In genomic region chr9:58345963-58346362, GRCm38 (mm10) we compare ENCODE assay signal across 50 mouse cellular contexts. TPM values are rescaled to one million over a fixed set of nuclear protein-coding genes. Genes with fewer than 3 reads are reported as not detected.
"Had no signal": no experiment of that assay in that cellular context is flagged by ENCODE, and none has a peak within 500 bp of the region (broad histone marks: within the 10 kb centered on the region; RNA-seq: fewer than 3 reads in every experiment).

No protein-coding gene starts in this region.

- DNase-seq: heart, postnatal 10 days; heart, postnatal 14 days; heart, postnatal 36 days; heart, postnatal 4 days; kidney, adult 11 months; kidney, adult 18-20 months; kidney, adult 2 months; kidney, adult 8-10 months; kidney, adult 9 months; kidney, postnatal 10 days; kidney, postnatal 14 days; kidney, postnatal 25 days; kidney, postnatal 36 days; layer of hippocampus, adult 9-11 months; layer of hippocampus, postnatal 36 days had no signal

- H3K27me3 ChIP-seq: heart, embryonic 15.5 days; hindbrain, embryonic 12.5 days; hindbrain, embryonic 13.5 days; hindbrain, embryonic 15.5 days; intestine, embryonic 15.5 days had no signal

- H3K9ac ChIP-seq: heart, embryonic 12.5 days; heart, embryonic 13.5 days; heart, embryonic 15.5 days; hindbrain, embryonic 12.5 days; hindbrain, embryonic 13.5 days; hindbrain, embryonic 14.5 days; hindbrain, embryonic 15.5 days; intestine, embryonic 15.5 days; kidney, embryonic 15.5 days had no signal

- H3K36me3 ChIP-seq: heart, embryonic 12.5 days; heart, embryonic 13.5 days; heart, embryonic 15.5 days; hindbrain, embryonic 10.5 days; hindbrain, embryonic 12.5 days; hindbrain, embryonic 13.5 days; hindbrain, embryonic 15.5 days; intestine, embryonic 15.5 days; kidney, embryonic 15.5 days had no signal

- H3K9me3 ChIP-seq: heart, embryonic 12.5 days; heart, embryonic 13.5 days; heart, embryonic 15.5 days; hindbrain, embryonic 10.5 days; hindbrain, embryonic 12.5 days; hindbrain, embryonic 13.5 days; hindbrain, embryonic 15.5 days; intestine, embryonic 15.5 days; kidney, embryonic 15.5 days had no signal

- H3K4me1 ChIP-seq: intestine, embryonic 15.5 days had no signal

- H3K27ac ChIP-seq: heart, embryonic 13.5 days; heart, embryonic 15.5 days; hindbrain, embryonic 10.5 days; hindbrain, embryonic 12.5 days; hindbrain, embryonic 13.5 days; hindbrain, embryonic 14.5 days; hindbrain, embryonic 15.5 days; hindbrain, postnatal 0 days; intestine, embryonic 15.5 days; kidney, embryonic 15.5 days; kidney, postnatal 0 days; layer of hippocampus, adult 2 months; left cerebral cortex, adult 2 months had no signal

- H3K4me3 ChIP-seq: heart, embryonic 12.5 days; heart, embryonic 13.5 days; heart, embryonic 15.5 days; hindbrain, embryonic 10.5 days; hindbrain, embryonic 12.5 days; hindbrain, embryonic 13.5 days; hindbrain, embryonic 15.5 days; intestine, embryonic 15.5 days; kidney, embryonic 15.5 days; layer of hippocampus, adult 2 months; left cerebral cortex, adult 2 months had no signal

RNA-seq across cellular contexts. Expression of gene Tbc1d21, which starts 24.3 kb away (rescaled TPM):
- total RNA-seq: heart, postnatal 10 days; heart, postnatal 14 days; heart, postnatal 25 days; heart, postnatal 36 days; heart, postnatal 4 days; hematopoietic stem cell, adult 5-6 weeks; hindbrain, postnatal 0 days; layer of hippocampus, adult 18-20 months; layer of hippocampus, adult 2 months; layer of hippocampus, adult 8-10 months; layer of hippocampus, postnatal 10 days; layer of hippocampus, postnatal 14 days; layer of hippocampus, postnatal 25 days; layer of hippocampus, postnatal 36 days; left cerebral cortex, adult 18-20 months; left cerebral cortex, adult 2 months had no signal
- polyA plus RNA-seq: heart, embryonic 11.5 days; heart, embryonic 12.5 days; heart, embryonic 13.5 days; heart, embryonic 14.5 days; heart, embryonic 15.5 days; heart, embryonic 16.5 days; heart, postnatal 0 days; hindbrain, embryonic 10.5 days; hindbrain, embryonic 11.5 days; hindbrain, embryonic 12.5 days; hindbrain, embryonic 13.5 days; hindbrain, embryonic 14.5 days; hindbrain, embryonic 15.5 days; hindbrain, embryonic 16.5 days; hindbrain, postnatal 0 days; inflammation-experienced regulatory T-cells, adult 6 months; intestine, embryonic 14.5 days; intestine, embryonic 15.5 days; intestine, embryonic 16.5 days; intestine, postnatal 0 days; kidney, adult 2 months; kidney, embryonic 14.5 days; kidney, embryonic 15.5 days; kidney, embryonic 16.5 days; kidney, postnatal 0 days; large intestine, adult 2 months had no signal

RNA-seq across cellular contexts. Expression of gene Loxl1, which starts 33.0 kb away (rescaled TPM):
- total RNA-seq: hematopoietic stem cell, adult 5-6 weeks had no signal
- polyA plus RNA-seq: inflammation-experienced regulatory T-cells, adult 6 months had no signal
